Mouse (Mus musculus) heart, adult 8-10 months (tissue): ENCODE measurements around the gene Gm17469. TPM values are rescaled to one million over a fixed set of nuclear protein-coding genes. Genes with fewer than 3 reads are reported as not detected.
"Not testable (repeated sequence)": the region's sequence is repeated elsewhere in the genome, so short reads cannot be mapped to it uniquely, and the experiment has no call there.

Source experiments
- DNase-seq: peaks from one replicate; pipeline ENCODE4 v3.0.0; 2022; ENCODE audit warnings: low spot score
- total RNA-seq, 4 experiments: library from RNA; stranded (reverse); gene quantifications; 2 replicates each; pipeline ENCODE4 v1.2.4; 2022

Gm17469 gene
- not detected for total RNA-seq

DNA sequence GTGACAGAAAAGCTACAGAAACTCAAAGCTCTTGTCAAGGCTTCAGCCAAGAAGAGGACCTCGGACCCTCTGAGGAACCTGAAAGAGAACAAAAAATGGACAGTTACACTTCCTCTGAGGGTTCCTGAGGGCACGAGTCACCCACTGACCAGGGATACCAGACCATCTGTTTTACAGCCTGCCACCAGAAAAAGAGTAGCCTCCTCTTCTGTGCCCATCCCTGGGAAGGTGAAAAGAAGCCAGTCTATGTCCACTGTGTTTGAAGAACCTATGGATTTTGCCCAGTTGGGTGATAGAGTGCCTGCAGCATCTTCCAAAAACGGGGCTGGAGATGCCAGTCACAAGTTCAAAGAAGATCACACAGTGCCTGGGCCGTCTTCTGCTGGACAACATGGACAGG, at the start of gene Gm17469:
Gm17469 (plus strand) TSS at position 301 of the 400 bp plus-strand sequence.
- not testable (repeated sequence) for DNase-seq

Other genes with a start within 250 kb of the Gm17469 start
- not detected for gene Gm17584, start 129.3 kb upstream of the Gm17469 start, total RNA-seq